Mouse (Mus musculus) brain, embryonic 14.5 days (tissue): Measurements from ENCODE around the gene Bmp6.

Source experiments
- CTCF ChIP-seq: fragments of 200-500 bp; IDR thresholded peaks from 2 replicates; pipeline ENCODE4 v1.5.1; 2012; ENCODE audit warnings: inconsistent platforms, mild to moderate bottlenecking, moderate library complexity, borderline replicate concordance; ENCODE audit not compliant: insufficient read depth, insufficient read length; ENCODE audit errors: extremely low read depth
- POLR2A ChIP-seq: fragments of 200-500 bp; IDR thresholded peaks from 2 replicates; pipeline ENCODE4 v1.6.1; 2012; ENCODE audit warnings: mild to moderate bottlenecking, inconsistent platforms, borderline replicate concordance; ENCODE audit not compliant: poor library complexity, insufficient read depth, insufficient read length, severe bottlenecking; ENCODE audit errors: extremely low read depth

DNA sequence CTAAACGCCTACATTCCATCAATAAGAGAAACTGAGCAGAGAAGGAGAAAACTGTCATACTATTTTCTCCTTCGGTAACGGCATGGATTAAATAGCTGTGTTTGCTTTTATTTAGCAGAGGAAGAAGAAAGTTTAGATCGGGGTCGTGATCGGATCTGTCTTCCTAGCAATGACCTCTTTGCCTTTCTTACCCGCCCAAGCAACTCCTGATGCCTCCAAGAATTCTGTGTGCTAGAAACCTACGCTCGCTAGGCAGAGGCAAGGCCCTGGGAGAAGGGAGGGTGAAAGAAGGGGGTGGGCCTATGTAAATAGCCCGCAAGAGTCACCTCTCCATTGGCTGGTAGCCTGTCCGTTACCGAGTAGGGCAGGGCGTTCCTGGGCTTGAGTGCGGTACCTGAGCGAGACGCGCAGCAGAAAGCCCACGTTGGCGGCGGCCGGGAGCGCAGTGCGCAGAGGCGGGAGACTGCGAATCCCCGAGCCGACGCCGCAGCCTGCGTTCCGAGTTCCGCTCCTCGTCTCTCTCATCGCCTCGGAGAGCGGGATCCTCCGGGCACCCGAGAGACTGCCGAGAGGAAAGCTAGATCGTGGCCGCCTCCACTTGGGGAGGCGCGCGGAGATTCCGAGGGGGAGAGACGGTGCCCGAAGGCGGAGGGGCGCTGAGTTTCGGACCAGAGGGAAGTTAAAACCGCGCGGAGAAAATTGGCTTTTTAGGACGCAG is at the start of gene Bmp6:
- no peak for TF ChIP-seq POLR2A
- no peak for TF ChIP-seq CTCF
